Mouse (Mus musculus): ENCODE data around the gene Gm49325.

DNA sequence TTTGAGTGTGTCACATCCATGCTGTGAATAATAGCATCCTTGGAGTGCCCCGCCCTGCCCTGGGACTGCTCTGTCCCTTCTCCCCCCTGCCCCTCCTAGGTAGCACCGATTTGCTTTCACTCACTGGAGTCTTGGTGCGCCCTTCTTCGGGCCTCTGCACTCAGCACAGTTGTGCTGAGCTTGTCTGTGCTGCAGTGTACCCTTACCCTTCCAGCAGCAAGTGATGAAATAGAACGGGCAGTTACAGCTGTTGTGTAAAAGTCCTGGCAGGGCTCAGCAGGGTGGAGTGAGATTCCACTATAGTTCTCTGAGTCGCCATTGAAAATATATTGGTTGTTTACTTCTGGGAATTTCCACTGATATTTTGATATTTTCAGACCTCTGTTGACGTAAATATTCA is 20.0 kb downstream of the Gm49325 start:
- TF ChIP-seq CTCF (IDR thresholded peaks at IDR 0.05; ENCODE audit: borderline replicate concordance, insufficient read depth, low read length) (no peak), POLR2A (IDR thresholded peaks at IDR 0.05; ENCODE audit: low read depth, low read length) (no peak)
